Mouse (Mus musculus) hindbrain, embryonic 14.5 days (tissue): Measurements from ENCODE around the gene Ndufs5. TPM values are rescaled to one million over a fixed set of nuclear protein-coding genes. Genes with fewer than 3 reads are reported as not detected.

Experiments used
- ATAC-seq: fragments of 200-750 bp; cut with Nextera tagmentation; 2 replicates; pipeline ENCODE4 v1.8.0; 2017; ENCODE audit warnings: moderate number of reproducible peaks, mild to moderate bottlenecking, moderate TSS enrichment, moderate library complexity; ENCODE audit not compliant: low FRiP score
- DNase-seq: peaks from one replicate; pipeline ENCODE4 v3.0.0-alpha.2; 2015; ENCODE audit warnings: low spot score
- H3K27ac ChIP-seq: fragments of 300-500 bp; sonication (generic); 2 replicates; pipeline ENCODE4 v1.5.1; 2014; ENCODE audit warnings: mild to moderate bottlenecking, moderate library complexity
- H3K27me3 ChIP-seq: fragments of 300-500 bp; sonication (generic); 2 replicates; pipeline ENCODE4 v1.6.1; 2014; ENCODE audit warnings: mild to moderate bottlenecking, low read length, mixed read lengths; ENCODE audit not compliant: control insufficient read depth, insufficient read depth
- H3K36me3 ChIP-seq: fragments of 300-500 bp; sonication (generic); replicated peaks from 2 replicates; pipeline ENCODE4 v1.6.1; 2014; ENCODE audit not compliant: control insufficient read depth, insufficient read depth
- H3K4me1 ChIP-seq: fragments of 300-500 bp; sonication (generic); replicated peaks from 2 replicates; pipeline ENCODE4 v1.6.1; 2014; ENCODE audit warnings: antibody characterized with exemption, low read length, mixed read lengths; ENCODE audit not compliant: control insufficient read depth, insufficient read depth
- H3K4me2 ChIP-seq: fragments of 300-500 bp; sonication (generic); replicated peaks from 2 replicates; pipeline ENCODE4 v1.6.1; 2014; ENCODE audit warnings: mild to moderate bottlenecking, moderate library complexity
- H3K4me3 ChIP-seq: fragments of 300-500 bp; sonication (generic); replicated peaks from 2 replicates; pipeline ENCODE4 v1.5.1; 2014; ENCODE audit warnings: mild to moderate bottlenecking, low read length
- H3K9ac ChIP-seq: fragments of 300-500 bp; sonication (generic); 2 replicates; pipeline ENCODE4 v1.6.1; 2014
- H3K9me3 ChIP-seq: fragments of 300-500 bp; sonication (generic); 2 replicates; pipeline ENCODE4 v1.6.1; 2016; ENCODE audit warnings: low read length; ENCODE audit not compliant: control insufficient read depth
- WGBS: fragments of 180-500 bp; shearing (Covaris S2); extraction: QIAGEN DNeasy Blood & Tissue Kit; methylation state at CpG from one replicate; pipeline ENCODE4 v1.1.7; 2014; 5-methylcytosine and 5-hydroxymethylcytosine counted together
- polyA plus RNA-seq: library from polyadenylated mRNA; unstranded; fragments of >200 nt; fragmentation: Nextera tagmentation; extraction: Ambion mirVana; gene quantifications from 2 replicates; pipeline ENCODE4 v1.2.1, GENCODE M21; 2014

Ndufs5 gene
- polyA plus RNA-seq, 1 experiment from 2014 or later, result 593 TPM

DNA sequence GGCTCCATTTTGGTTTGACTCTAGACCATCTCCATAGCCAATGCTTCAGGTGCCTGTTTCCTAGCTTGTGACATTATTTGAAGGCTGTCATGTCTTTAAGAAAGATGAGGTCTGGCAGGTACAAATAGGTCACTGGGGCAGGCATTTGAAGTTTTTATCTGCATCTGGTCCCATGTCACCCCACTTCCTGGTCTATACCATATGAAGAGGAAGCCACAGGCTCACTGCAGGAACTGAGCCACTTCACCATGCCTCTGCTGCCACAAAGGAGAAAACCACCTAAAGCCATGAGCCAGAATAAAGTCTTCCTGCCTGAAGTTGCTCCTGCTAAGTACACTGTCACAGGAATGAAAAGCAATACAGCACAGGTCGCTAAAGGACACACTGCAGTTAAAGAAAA, 24.9 kb upstream of the Ndufs5 start:
- no peak for DNase-seq
- Histone ChIP-seq H3K4me2 (no peak overlapping the region), H3K4me3 (no peak overlapping the region), H3K4me1 (peaks cover 11% of the 10 kb centered on the region; the same call in 1 of the 2 replicates), H3K27me3 (no peaks in the 10 kb centered on the region), H3K9me3 (no peaks in the 10 kb centered on the region), H3K9ac (no peak overlapping the region), H3K36me3 (peaks cover 52% of the 10 kb centered on the region), H3K27ac (no peak overlapping the region)
- 97% methylated on average over 1 of the region's 1 CpGs for WGBS
- no peak for ATAC-seq

GRCm38 (mm10) chr4:123738708-123739107, 20.7 kb upstream of the Ndufs5 start:
- H3K27ac ChIP-seq, result no peak overlapping the region
- no peak for DNase-seq
- no peaks in the 10 kb centered on the region for H3K4me1 ChIP-seq
- no peak overlapping the region for H3K4me2 ChIP-seq
- WGBS, result 97% methylated on average over 4 of the region's 4 CpGs
- no peaks in the 10 kb centered on the region for H3K27me3 ChIP-seq
- H3K36me3 ChIP-seq, result peaks cover 83% of the 10 kb centered on the region
- no peaks in the 10 kb centered on the region for H3K9me3 ChIP-seq
- no peak overlapping the region for H3K4me3 ChIP-seq
- ATAC-seq, result no peak
- no peak overlapping the region for H3K9ac ChIP-seq

DNA sequence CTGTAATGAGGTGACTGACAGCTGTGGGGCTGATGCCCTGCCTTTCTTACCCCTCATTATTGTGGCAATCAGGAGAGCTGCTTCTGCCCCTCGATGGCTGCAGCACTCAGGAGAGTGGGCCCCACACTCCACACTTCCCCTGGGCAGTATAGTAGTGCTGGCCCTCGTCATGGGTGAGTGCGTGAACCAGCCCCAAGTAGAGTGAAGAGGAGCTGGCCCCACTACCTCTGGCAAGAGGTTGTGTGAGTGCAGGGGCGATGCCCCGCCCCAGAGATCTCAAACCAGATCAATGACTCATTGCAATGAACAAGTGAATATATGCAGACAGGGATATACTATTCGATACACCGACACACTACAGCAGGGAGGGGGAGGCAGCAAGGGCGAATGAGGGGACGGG, 15.5 kb upstream of the Ndufs5 start:
- WGBS, result 98% methylated on average over 9 of the region's 9 CpGs
- no peak for ATAC-seq

DNA sequence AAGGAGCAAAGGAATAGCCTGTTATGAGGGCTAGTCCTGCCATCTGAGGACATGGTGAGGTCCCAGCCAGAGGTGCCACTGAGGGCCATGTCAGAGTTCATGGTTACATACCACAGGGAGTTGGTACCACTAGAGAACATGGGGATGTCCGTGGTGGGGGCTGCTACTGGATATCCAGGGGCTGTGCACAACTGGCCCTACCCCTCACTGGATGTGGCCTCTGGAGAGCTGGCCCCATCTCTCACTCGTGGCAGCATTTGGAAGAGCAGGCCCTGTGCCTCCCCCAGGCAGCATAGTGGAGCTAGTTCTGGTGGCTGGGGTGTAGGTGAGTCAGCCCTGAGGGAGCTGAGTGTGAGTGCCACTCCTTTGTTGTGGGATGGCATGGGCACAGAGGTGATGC, 14.9 kb upstream of the Ndufs5 start:
- H3K9ac ChIP-seq, result no peak overlapping the region
- DNase-seq (no peak), ATAC-seq (no peak)
- no peaks in the 10 kb centered on the region for H3K9me3 ChIP-seq
- no peak overlapping the region for H3K4me2 ChIP-seq
- peaks cover 39% of the 10 kb centered on the region for H3K36me3 ChIP-seq
- no peak overlapping the region for H3K4me3 ChIP-seq
- no peak overlapping the region for H3K27ac ChIP-seq
- no peaks in the 10 kb centered on the region for H3K4me1 ChIP-seq
- H3K27me3 ChIP-seq, result no peaks in the 10 kb centered on the region
- WGBS, result 91% methylated on average over 2 of the region's 2 CpGs

More for the DNA sequence above, 15.5 kb upstream of the Ndufs5 start:
- peaks cover 45% of the 10 kb centered on the region for H3K36me3 ChIP-seq
- no peaks in the 10 kb centered on the region for H3K4me1 ChIP-seq
- H3K9ac ChIP-seq, result no peak overlapping the region
- H3K4me2 ChIP-seq, result no peak overlapping the region
- H3K27ac ChIP-seq, result no peak overlapping the region
- H3K27me3 ChIP-seq, result no peaks in the 10 kb centered on the region
- H3K4me3 ChIP-seq, result no peak overlapping the region
- H3K9me3 ChIP-seq, result no peaks in the 10 kb centered on the region
- DNase-seq, result no peak

DNA sequence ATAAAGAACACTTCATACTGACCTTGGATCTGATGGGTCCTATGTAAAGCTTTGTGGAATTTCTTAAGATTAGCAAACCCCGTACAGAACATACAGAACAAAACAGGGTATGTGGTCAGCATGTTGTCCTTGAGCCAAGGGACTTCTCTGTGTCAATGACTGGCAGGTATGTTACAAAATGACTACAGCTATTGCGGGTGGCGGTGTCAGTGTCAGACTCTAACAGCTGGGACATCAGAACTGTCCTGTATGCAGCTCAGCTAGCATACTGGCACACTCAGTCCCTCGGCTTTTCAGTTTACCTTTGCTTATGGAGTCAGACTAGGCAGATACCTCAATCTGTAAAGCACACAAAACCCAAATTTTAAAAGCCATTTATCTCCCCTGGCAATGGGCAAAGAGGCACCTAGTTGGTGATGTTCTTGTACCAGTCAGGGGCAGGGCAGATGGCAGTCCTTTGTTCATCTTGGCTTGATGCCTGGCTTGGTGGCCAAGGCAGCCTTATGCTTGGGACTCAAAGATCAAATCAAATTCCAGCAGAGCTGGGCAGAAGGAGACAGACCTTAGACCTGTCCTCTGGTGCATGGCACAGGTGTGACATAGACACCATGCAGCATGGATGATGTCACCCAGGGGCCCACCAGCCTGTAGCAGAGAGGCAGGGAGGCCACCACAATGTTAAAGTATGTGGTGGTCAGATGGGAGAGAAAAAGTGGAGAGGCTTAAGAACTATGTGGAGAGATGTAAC, 14.3 kb upstream of the Ndufs5 start:
- DNase-seq, result no peak
- no peaks in the 10 kb centered on the region for H3K27me3 ChIP-seq
- H3K27ac ChIP-seq, result no peak overlapping the region
- no peaks in the 10 kb centered on the region for H3K9me3 ChIP-seq
- peaks cover 33% of the 10 kb centered on the region for H3K36me3 ChIP-seq
- WGBS, result 92% methylated on average over 4 of the region's 4 CpGs
- no peak overlapping the region for H3K4me3 ChIP-seq
- no peak for ATAC-seq
- no peak overlapping the region for H3K9ac ChIP-seq
- H3K4me2 ChIP-seq, result no peak overlapping the region
- H3K4me1 ChIP-seq, result no peaks in the 10 kb centered on the region

DNA sequence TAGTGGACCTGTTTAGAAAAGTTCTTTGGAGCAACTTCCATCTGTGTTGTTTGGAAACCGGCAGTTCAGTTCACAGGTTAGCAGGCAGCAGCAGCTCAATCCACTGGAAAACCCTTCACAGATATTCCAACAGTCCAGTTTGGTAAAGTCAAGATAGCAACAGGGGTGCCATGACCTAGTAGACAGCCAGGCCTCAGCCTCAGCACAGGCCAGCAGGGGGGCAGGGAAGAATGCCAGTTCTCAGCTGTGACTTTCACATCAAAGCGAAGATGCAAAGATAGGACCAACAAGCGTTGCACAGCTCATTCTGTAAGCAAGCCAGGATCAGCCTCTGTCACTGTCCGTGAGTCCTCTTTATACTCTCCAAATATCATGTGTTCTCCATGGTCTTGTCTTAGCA, 3.8 kb upstream of the Ndufs5 start:
- Histone ChIP-seq H3K9ac (no peak overlapping the region), H3K27me3 (no peaks in the 10 kb centered on the region), H3K36me3 (no peaks in the 10 kb centered on the region), H3K27ac (no peak overlapping the region), H3K4me3 (no peak overlapping the region), H3K9me3 (no peaks in the 10 kb centered on the region), H3K4me1 (peaks cover 4% of the 10 kb centered on the region; the same call in 1 of the 2 replicates), H3K4me2 (no peak overlapping the region)
- no peak for DNase-seq
- 85% methylated on average over 4 of the region's 4 CpGs for WGBS
- no peak for ATAC-seq

DNA sequence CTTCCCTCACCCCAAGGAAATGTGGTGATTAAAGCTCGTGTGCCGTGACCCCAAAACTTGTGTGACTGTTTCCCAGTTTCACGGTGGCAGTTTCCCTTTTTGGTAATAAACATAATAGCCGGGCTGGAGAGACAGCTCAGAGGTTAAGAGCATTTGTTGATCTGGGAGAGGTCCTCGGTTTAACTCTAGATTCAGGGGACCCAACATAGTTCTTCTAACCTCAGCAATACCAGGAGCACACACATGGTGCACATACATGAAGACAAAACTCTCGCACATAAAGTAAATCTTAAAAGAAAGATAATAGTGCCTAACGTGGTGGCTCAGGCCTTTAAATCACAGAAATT, 405 bp upstream of the Ndufs5 start:
- peaks cover 18% of the 10 kb centered on the region for H3K36me3 ChIP-seq
- WGBS, result 31% methylated on average over 7 of the region's 7 CpGs
- H3K27ac ChIP-seq, result peak overlapping the region; percentile 58
- H3K9me3 ChIP-seq, result no peaks in the 10 kb centered on the region
- peaks cover 4% of the 10 kb centered on the region; the same call in 1 of the 2 replicates for H3K4me1 ChIP-seq
- ATAC-seq (peak; percentile 49; the same call in 1 of the 2 replicates), DNase-seq (no peak)
- H3K4me2 ChIP-seq, result peak overlapping the region; percentile 79
- no peaks in the 10 kb centered on the region for H3K27me3 ChIP-seq
- H3K9ac ChIP-seq, result peak overlapping the region; percentile 80
- H3K4me3 ChIP-seq, result peak overlapping the region; percentile 63

- H3K4me1 ChIP-seq, result no peaks in the 10 kb centered on the region; the same call in 1 of the 2 replicates
- H3K9ac ChIP-seq, result no peak overlapping the region
- H3K36me3 ChIP-seq, result peaks cover 39% of the 10 kb centered on the region
- WGBS, result 95% methylated on average over 1 of the region's 3 CpGs
- no peak overlapping the region for H3K4me2 ChIP-seq
- ATAC-seq (no peak), DNase-seq (no peak)
- H3K27ac ChIP-seq, result no peak overlapping the region
- no peaks in the 10 kb centered on the region for H3K27me3 ChIP-seq
- H3K9me3 ChIP-seq, result no peaks in the 10 kb centered on the region
- no peak overlapping the region for H3K4me3 ChIP-seq
Measured at GRCm38 (mm10) chr4:123712431-123712830, 5.6 kb downstream of the Ndufs5 start.

DNA sequence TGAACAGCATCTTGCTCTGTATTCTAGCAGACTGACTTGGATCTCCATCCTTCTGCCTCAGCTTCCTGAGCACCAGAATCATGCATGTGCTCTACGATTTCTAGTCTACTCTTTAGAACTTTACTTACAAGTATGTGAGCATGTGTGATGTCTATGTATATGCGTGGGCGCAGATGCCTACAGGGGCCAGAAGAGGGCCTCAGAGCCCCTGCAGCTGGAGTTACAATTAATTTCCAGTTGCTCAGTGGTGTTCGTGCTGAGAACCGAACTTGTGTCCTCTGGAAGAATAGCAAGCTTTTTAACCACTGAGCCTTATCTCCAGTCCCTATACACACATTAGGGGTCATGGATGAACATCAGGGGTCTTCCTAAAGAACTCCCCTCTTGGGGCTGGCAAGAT, 10.7 kb downstream of the Ndufs5 start:
- ATAC-seq, result no peak
- Histone ChIP-seq H3K27ac (no peak overlapping the region), H3K27me3 (no peaks in the 10 kb centered on the region), H3K9me3 (no peaks in the 10 kb centered on the region), H3K4me3 (no peak overlapping the region), H3K4me1 (no peaks in the 10 kb centered on the region), H3K36me3 (peaks cover 12% of the 10 kb centered on the region), H3K9ac (no peak overlapping the region), H3K4me2 (no peak overlapping the region)
- 95% methylated on average over 5 of the region's 5 CpGs for WGBS
- no peak for DNase-seq

DNA sequence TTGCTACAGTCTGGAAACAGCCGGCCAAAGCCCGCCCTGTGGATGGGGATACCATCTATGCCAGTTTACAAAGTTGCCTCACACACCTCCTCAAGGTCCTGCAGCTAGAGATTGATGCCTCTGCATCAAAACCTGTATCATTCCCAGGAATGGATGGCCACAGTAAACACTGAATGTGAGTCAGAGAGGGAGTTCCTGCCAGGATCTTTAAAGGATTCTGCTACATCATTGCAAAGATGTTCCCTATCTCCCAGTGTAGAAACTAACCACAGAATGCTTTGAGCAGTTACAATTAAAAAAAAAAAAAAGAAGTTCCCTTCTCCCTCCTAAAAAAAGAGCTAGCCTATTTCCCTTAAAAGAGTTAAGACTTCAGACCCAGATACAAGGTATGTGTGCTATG, 12.7 kb downstream of the Ndufs5 start:
- WGBS, result 93% methylated on average over 2 of the region's 2 CpGs
- Histone ChIP-seq H3K36me3 (no peaks in the 10 kb centered on the region), H3K4me1 (no peaks in the 10 kb centered on the region), H3K4me2 (no peak overlapping the region), H3K4me3 (no peak overlapping the region), H3K9me3 (no peaks in the 10 kb centered on the region), H3K9ac (no peak overlapping the region), H3K27me3 (no peaks in the 10 kb centered on the region), H3K27ac (no peak overlapping the region)
- DNase-seq, result no peak
- no peak for ATAC-seq
